ENCODE assay signal across 8 mouse cellular contexts in the genomic region with DNA sequence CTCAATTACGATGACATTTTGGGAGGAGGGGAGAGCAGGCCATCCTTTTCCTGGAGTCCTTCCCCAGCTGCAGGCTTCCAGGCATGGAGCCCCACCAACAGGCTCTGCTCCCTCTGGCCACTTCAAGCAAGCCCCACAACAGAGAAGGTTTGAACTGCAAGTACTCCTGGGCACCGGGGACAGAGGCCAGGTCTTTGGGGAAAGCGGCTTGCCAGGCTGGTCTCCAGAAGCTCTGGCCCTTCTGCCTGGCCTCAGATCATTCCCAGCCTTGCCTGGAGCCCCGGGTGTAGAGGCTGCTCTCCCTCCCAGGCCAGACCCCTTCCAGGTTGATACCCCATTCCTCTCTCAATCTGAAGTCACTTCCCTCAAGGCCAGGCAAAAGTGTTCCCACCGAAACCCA. TPM values are rescaled to one million over a fixed set of nuclear protein-coding genes. Genes with fewer than 3 reads are reported as not detected.
DNase-seq lines count a peak whose midpoint lies in the region; ATAC-seq lines count a peak whose summit lies in the region.

No protein-coding gene starts in this region.

- no peaks in the 10 kb centered on the region for H3K9me3 ChIP-seq in heart, embryonic 13.5 days
- H3K9me3 ChIP-seq in hindbrain, embryonic 10.5 days: no peaks in the 10 kb centered on the region
- no peaks in the 10 kb centered on the region for H3K9me3 ChIP-seq in midbrain, embryonic 11.5 days (ENCODE audit: control insufficient read depth, low read length)

- peaks cover 14% of the 10 kb centered on the region; the same call in 1 of the 2 replicates for H3K36me3 ChIP-seq in heart, embryonic 13.5 days
- H3K36me3 ChIP-seq in hindbrain, embryonic 10.5 days: peaks cover 20% of the 10 kb centered on the region; the same call in 1 of the 2 replicates
- H3K36me3 ChIP-seq in midbrain, embryonic 11.5 days (ENCODE audit: control insufficient read depth, insufficient read depth, low read length): 0 out of 2 replicates have a peak, but pooled peaks cover 3% of the 10 kb centered on the region

- no peak for DNase-seq in heart, adult 8-10 months (ENCODE audit: low spot score)
- DNase-seq in hindbrain, embryonic 10.5 days (ENCODE audit: low spot score): no peak
- DNase-seq in midbrain, embryonic 11.5 days (ENCODE audit: low spot score, missing footprints): no peak
- no peak for DNase-seq in ovary, postnatal 14 days (ENCODE audit: low spot score)

- H3K27ac ChIP-seq in heart, embryonic 13.5 days (replicated peaks): peak overlapping the region; percentile 90
- no peak overlapping the region for H3K27ac ChIP-seq in brown adipose tissue, adult 24 weeks (replicated peaks; ENCODE audit: low read depth, low read length)
- H3K27ac ChIP-seq in hindbrain, embryonic 10.5 days: peak overlapping the region; percentile 96
- peak overlapping the region; percentile 17; the same call in 1 of the 2 replicates for H3K27ac ChIP-seq in midbrain, embryonic 11.5 days (ENCODE audit: low read depth, low read length)

- ATAC-seq in heart, embryonic 13.5 days (ENCODE audit: extremely low read depth, insufficient number of reproducible peaks, low FRiP score, low TSS enrichment): no peak
- no peak for ATAC-seq in midbrain, embryonic 11.5 days (ENCODE audit: low FRiP score)
- no peak for ATAC-seq in megakaryocyte-erythroid progenitor cell, adult 5-6 weeks (replicated peaks; ENCODE audit: low FRiP score, low TSS enrichment, poor library complexity, severe bottlenecking)
- no peak for ATAC-seq in activated CD4-positive, CD25-positive, alpha-beta regulatory T cell, adult 4 months

- peak overlapping the region; percentile 94 for H3K9ac ChIP-seq in heart, embryonic 13.5 days
- peak overlapping the region; percentile 90 for H3K9ac ChIP-seq in midbrain, embryonic 11.5 days (ENCODE audit: low read length)

- peak overlapping the region; percentile 93 for H3K4me2 ChIP-seq in heart, embryonic 13.5 days
- H3K4me2 ChIP-seq in midbrain, embryonic 11.5 days: peak overlapping the region; percentile 68

- 14% methylated on average over 5 of the region's 5 CpGs for WGBS in heart, embryonic 13.5 days
- 14% methylated on average over 5 of the region's 5 CpGs for WGBS in hindbrain, embryonic 10.5 days
- WGBS in midbrain, embryonic 11.5 days: 13% methylated on average over 5 of the region's 5 CpGs

- H3K27me3 ChIP-seq in heart, embryonic 13.5 days (replicated peaks): peaks cover 24% of the 10 kb centered on the region; the same call in 1 of the 2 replicates
- peaks cover 40% of the 10 kb centered on the region for H3K27me3 ChIP-seq in hindbrain, embryonic 10.5 days (ENCODE audit: insufficient read depth, poor library complexity, severe bottlenecking)
- H3K27me3 ChIP-seq in midbrain, embryonic 11.5 days (ENCODE audit: control insufficient read depth, insufficient read depth, low read length): 0 out of 2 replicates have a peak, but pooled peaks cover 2% of the 10 kb centered on the region

- peak overlapping the region; percentile 84 for H3K4me3 ChIP-seq in heart, embryonic 13.5 days
- H3K4me3 ChIP-seq in brown adipose tissue, adult 24 weeks (ENCODE audit: insufficient read depth, low read depth, low read length): peak overlapping the region; percentile 57; the same call in 1 of the 2 replicates
- peak overlapping the region; percentile 94 for H3K4me3 ChIP-seq in hindbrain, embryonic 10.5 days
- H3K4me3 ChIP-seq in midbrain, embryonic 11.5 days (ENCODE audit: low read depth, low read length): peak overlapping the region; percentile 85

- H3K4me1 ChIP-seq in heart, embryonic 13.5 days: peaks cover 62% of the 10 kb centered on the region
- H3K4me1 ChIP-seq in brown adipose tissue, adult 24 weeks (ENCODE audit: control insufficient read depth, insufficient read depth, insufficient read length, low read length): no peaks in the 10 kb centered on the region
- H3K4me1 ChIP-seq in hindbrain, embryonic 10.5 days (replicated peaks): peaks cover 54% of the 10 kb centered on the region
- H3K4me1 ChIP-seq in midbrain, embryonic 11.5 days (ENCODE audit: control insufficient read depth, insufficient read depth, low read length): peaks cover 11% of the 10 kb centered on the region

RNA-seq across cellular contexts. Expression of gene Ncs1, which starts 0.6 kb away (rescaled TPM):
- 36.3 and 39.4 TPM in 2 replicates for polyA plus RNA-seq in heart, embryonic 13.5 days (2015; fragmentation: Nextera tagmentation; extraction: Ambion mirVana)
- total RNA-seq in heart, adult 8-10 months (2022): 10 to 100 TPM; 10.0 to 16.2 (median 14.1) TPM
- 0.25 and 0.67 TPM in 2 replicates for polyA plus RNA-seq in brown adipose tissue, adult 24 weeks (2012; ENCODE audit: insufficient read depth, insufficient read length, missing spikeins)
- 49.7 and 65.9 TPM in 2 replicates for polyA plus RNA-seq in hindbrain, embryonic 10.5 days (2016; fragmentation: Nextera tagmentation; extraction: Ambion mirVana)
- 64.3 and 67.4 TPM in 2 replicates for polyA plus RNA-seq in midbrain, embryonic 11.5 days (2014; fragmentation: Nextera tagmentation; extraction: Ambion mirVana)
- total RNA-seq in megakaryocyte-erythroid progenitor cell, adult 5-6 weeks (2014; fragmentation: Nextera tagmentation): 1.5 and 1.7 TPM in 2 replicates
- total RNA-seq in megakaryocyte-erythroid progenitor cell, adult 5-6 weeks (2017): 0.99 and 1.6 TPM in 2 replicates
- polyA plus RNA-seq in activated CD4-positive, CD25-positive, alpha-beta regulatory T cell, adult 4 months (2017; shearing (Covaris generic)): 1 to 10 TPM in 1 of 2 experiments, under 1 TPM in 1; 0.53 to 1.4 TPM

Comparison
In these comparisons a context has a peak if more than half of its experiments do, and no peak if none do; other contexts are left out.
1. RNA of gene Ncs1, which starts 0.6 kb away (polyA plus RNA-seq): 64.3 to 67.4 TPM in midbrain, embryonic 11.5 days, 49.7 to 65.9 TPM in hindbrain, embryonic 10.5 days and 36.3 to 39.4 TPM in heart, embryonic 13.5 days; 0.53 to 1.4 TPM in activated CD4-positive, CD25-positive, alpha-beta regulatory T cell, adult 4 months and 0.25 to 0.67 TPM in brown adipose tissue, adult 24 weeks; every median in the first group is over 10 times any median in the second.
2. Peak in every context shown above with its lines, with median percentiles within 50 percentile points of each other: H3K4me3 ChIP-seq.